9 mouse cellular contexts compared by ENCODE assay signal in genomic region chr4:151902689-151903241, GRCm38 (mm10). TPM values are rescaled to one million over a fixed set of nuclear protein-coding genes. Genes with fewer than 3 reads are reported as not detected.
DNase-seq lines count a peak whose midpoint lies in the region; ATAC-seq and TF ChIP-seq lines count a peak whose summit lies in the region.
"Had no signal": no experiment of that assay in that cellular context is flagged by ENCODE, and none has a peak within 500 bp of the region (broad histone marks: within the 10 kb centered on the region; RNA-seq: fewer than 3 reads in every experiment).

No protein-coding gene starts in this region.

- H3K4me2 ChIP-seq in lung, embryonic 15.5 days, result 0 out of 2 replicates have a peak overlapping the region, but pooled peaks have one; percentile 10
- H3K4me2 ChIP-seq: embryonic facial prominence, embryonic 12.5 days had no signal

- H3K4me1 ChIP-seq in heart, embryonic 10.5 days, result peaks cover 20% of the 10 kb centered on the region
- peaks cover 10% of the 10 kb centered on the region for H3K4me1 ChIP-seq in lung, embryonic 15.5 days
- H3K4me1 ChIP-seq: embryonic facial prominence, embryonic 12.5 days had no signal

- DNase-seq in heart, adult 11 months, result peak; percentile 100
- DNase-seq in heart, embryonic 10.5 days (ENCODE audit: low spot score), result no peak
- DNase-seq in cerebellum, postnatal 14 days, result peak; percentile 73 to 77
- DNase-seq in heart, postnatal 36 days, result peak; percentile 81 to 85
- no peak for DNase-seq in layer of hippocampus, adult 2 months (ENCODE audit: low spot score in 2 of 2)
- DNase-seq in right cerebral cortex, postnatal 4 days, result no peak

- H3K9ac ChIP-seq in lung, embryonic 15.5 days, result no peak overlapping the region
- H3K9ac ChIP-seq: embryonic facial prominence, embryonic 12.5 days had no signal

- intact Hi-C loops in heart, postnatal 36 days (cut with DNase I), result no loop called here

- H3K27ac ChIP-seq in heart, embryonic 10.5 days, result no peak overlapping the region
- H3K27ac ChIP-seq in lung, embryonic 15.5 days, result 0 out of 2 replicates have a peak overlapping the region, but pooled peaks have one; percentile 19
- H3K27ac ChIP-seq in layer of hippocampus, adult 2 months, result no peak overlapping the region
- H3K27ac ChIP-seq: embryonic facial prominence, embryonic 12.5 days had no signal

- TF ChIP-seq CTCF in layer of hippocampus, adult 2 months (conservative IDR thresholded peaks at IDR 0.05), result no peak

- no peaks in the 10 kb centered on the region for H3K9me3 ChIP-seq in heart, embryonic 10.5 days
- no peaks in the 10 kb centered on the region for H3K9me3 ChIP-seq in lung, embryonic 15.5 days
- H3K9me3 ChIP-seq: embryonic facial prominence, embryonic 12.5 days had no signal

- no peak overlapping the region for H3K4me3 ChIP-seq in heart, embryonic 10.5 days
- H3K4me3 ChIP-seq in lung, embryonic 15.5 days, result no peak overlapping the region
- H3K4me3 ChIP-seq in layer of hippocampus, adult 2 months, result no peak overlapping the region
- H3K4me3 ChIP-seq: embryonic facial prominence, embryonic 12.5 days had no signal

- WGBS in heart, embryonic 10.5 days, result 43% methylated on average over 14 of the region's 14 CpGs
- WGBS in lung, embryonic 15.5 days, result 41% methylated on average over 14 of the region's 14 CpGs

- H3K36me3 ChIP-seq in heart, embryonic 10.5 days, result no peaks in the 10 kb centered on the region
- no peaks in the 10 kb centered on the region for H3K36me3 ChIP-seq in lung, embryonic 15.5 days
- H3K36me3 ChIP-seq: embryonic facial prominence, embryonic 12.5 days had no signal

- no peak for ATAC-seq in lung, embryonic 15.5 days (ENCODE audit: borderline replicate concordance, extremely low read depth, low FRiP score, low TSS enrichment)
- no peak for ATAC-seq in activated CD4-positive, CD25-positive, alpha-beta regulatory T cell, adult 4 months

- H3K27me3 ChIP-seq in heart, embryonic 10.5 days (ENCODE audit: insufficient read depth, poor library complexity, severe bottlenecking), result peaks cover 13% of the 10 kb centered on the region; the same call in 1 of the 2 replicates
- no peaks in the 10 kb centered on the region for H3K27me3 ChIP-seq in lung, embryonic 15.5 days

RNA-seq across cellular contexts. Expression of gene Dnajc11, which starts 30.7 kb away (rescaled TPM):
- 80.5 and 85.8 TPM in 2 replicates for polyA plus RNA-seq in heart, embryonic 10.5 days (2016; fragmentation: Nextera tagmentation; extraction: Ambion mirVana)
- total RNA-seq in heart, postnatal 36 days (2021), result 10 to 100 TPM; 72.7 to 88.8 TPM
- polyA plus RNA-seq in lung, embryonic 15.5 days (2015; fragmentation: Nextera tagmentation; extraction: Ambion mirVana), result 58.9 and 64.4 TPM in 2 replicates
- total RNA-seq in layer of hippocampus, adult 2 months (2021), result 10 to 100 TPM; 68.2 to 69.1 TPM
- 10 to 100 TPM; 27.9 to 31.7 TPM for polyA plus RNA-seq in activated CD4-positive, CD25-positive, alpha-beta regulatory T cell, adult 4 months (2017; shearing (Covaris generic))

RNA-seq across cellular contexts. Expression of gene Camta1, which starts 41.1 kb away (rescaled TPM):
- 115 and 123 TPM in 2 replicates for polyA plus RNA-seq in heart, embryonic 10.5 days (2016; fragmentation: Nextera tagmentation; extraction: Ambion mirVana)
- total RNA-seq in heart, postnatal 36 days (2021), result 100 to 1,000 TPM; 217 to 218 TPM
- 78.7 and 86.7 TPM in 2 replicates for polyA plus RNA-seq in lung, embryonic 15.5 days (2015; fragmentation: Nextera tagmentation; extraction: Ambion mirVana)
- total RNA-seq in layer of hippocampus, adult 2 months (2021), result 100 to 1,000 TPM; 275 to 294 TPM
- 10 to 100 TPM; 45.5 to 49.5 TPM for polyA plus RNA-seq in activated CD4-positive, CD25-positive, alpha-beta regulatory T cell, adult 4 months (2017; shearing (Covaris generic))

Comparison
In these comparisons a context has a peak if more than half of its experiments do, and no peak if none do; other contexts are left out.
1. DNase-seq: peak in heart, adult 11 months (single experiment), cerebellum, postnatal 14 days (2 of 2) and heart, postnatal 36 days (2 of 2); none in heart, embryonic 10.5 days (single experiment), layer of hippocampus, adult 2 months (0 of 2) and right cerebral cortex, postnatal 4 days (single experiment).